Mouse (Mus musculus): ENCODE results near the gene Agpat1. TPM values are rescaled to one million over a fixed set of nuclear protein-coding genes. Genes with fewer than 3 reads are reported as not detected.

The Agpat1 gene
- total and polyA plus RNA-seq, 3 experiments, result 11.2 to 47.4 (median 44.4) TPM

- Histone ChIP-seq H3K4me1 (ENCODE audit: control insufficient read depth in 1 of 2, insufficient read depth in 2 of 2) (peaks cover 0 to 2% of the 10 kb centered on the region in 2 experiments; a peak in 1 of 4 replicates), H3K27ac (ENCODE audit: insufficient read depth, low read depth) (no peak overlapping the region), H3K4me2 (ENCODE audit: insufficient read depth, low read depth, poor library complexity, severe bottlenecking) (no peak overlapping the region), H3K27me3 (replicated peaks) (peaks cover 58% of the 10 kb centered on the region), H3K9me3 (replicated peaks; ENCODE audit: low read length) (peaks cover 14% of the 10 kb centered on the region), H3K4me3 (replicated peaks in 1 of 3; ENCODE audit: low read depth in 2 of 3, low read length in 2 of 3, poor library complexity in 1 of 3) (no peak overlapping the region), H3K9ac (ENCODE audit: insufficient read depth, low read depth) (no peak overlapping the region), H3K79me2 (replicated peaks; ENCODE audit: control insufficient read depth, extremely low read depth, insufficient read depth, poor library complexity, severe bottlenecking) (no peaks in the 10 kb centered on the region), H3K36me3 (replicated peaks in 1 of 2; ENCODE audit: control insufficient read depth in 1 of 2, insufficient read depth in 1 of 2, low read length in 1 of 2) (no peaks in the 10 kb centered on the region)
- DNase-seq (ENCODE audit: extremely low read depth), result no peak
- in situ Hi-C loops (cut with MboI; ENCODE audit: low pct_ligation_motif_present, low pct_unique_long_range_greater_than_20kb, low sequenced_read_pairs), result loop anchor here (5.0 kb wide), 1 partner anchor 49 kb away; the partner anchor contains the start of gene Egfl8
- dilution Hi-C loops (cut with MboI; ENCODE audit: extremely low pct_ligation_motif_present, extremely low pct_unique_long_range_greater_than_20kb, low sequenced_read_pairs), result no loop called here
- TF ChIP-seq NELFE (IDR thresholded peaks at IDR 0.05; ENCODE audit: low read depth, low read length) (no peak), SIN3A (IDR thresholded peaks at IDR 0.05; ENCODE audit: low read length) (no peak), SMC3 (IDR thresholded peaks at IDR 0.05; ENCODE audit: low read depth, low read length) (no peak), MAZ (IDR thresholded peaks at IDR 0.05; ENCODE audit: low read depth, low read length) (no peak), MXI1 (IDR thresholded peaks at IDR 0.05; ENCODE audit: low read depth, low read length) (no peak), UBTF (IDR thresholded peaks at IDR 0.05; ENCODE audit: low read depth, low read length) (no peak), JUND (conservative IDR thresholded peaks at IDR 0.05; ENCODE audit: low read depth, low read length) (no peak), GABPA (IDR thresholded peaks at IDR 0.05; ENCODE audit: insufficient replicate concordance, low read depth, low read length) (no peak), ZC3H11A (IDR thresholded peaks at IDR 0.05; ENCODE audit: low read depth, low read length) (no peak), RAD21 (IDR thresholded peaks at IDR 0.05; ENCODE audit: low read depth, low read length) (no peak), CTCF (conservative IDR thresholded peaks at IDR 0.05 in 1 of 2, IDR thresholded peaks at IDR 0.05 in 1 of 2; ENCODE audit: low read depth in 2 of 2, low read length in 2 of 2) (no peak), KAT2A (IDR thresholded peaks at IDR 0.05; ENCODE audit: insufficient replicate concordance, low read length) (no peak), HCFC1 (IDR thresholded peaks at IDR 0.05; ENCODE audit: low read depth, low read length) (no peak), MEF2A (IDR thresholded peaks at IDR 0.05; ENCODE audit: borderline replicate concordance, low read depth, low read length) (no peak)
These were observed 35.6 kb upstream of the Agpat1 start for GRCm38 (mm10) chr17:34568421-34568820.

GRCm38 (mm10) chr17:34569919-34570318 is 34.1 kb upstream of the Agpat1 start:
- in situ Hi-C loops (cut with MboI; ENCODE audit: low pct_ligation_motif_present, low pct_unique_long_range_greater_than_20kb, low sequenced_read_pairs) (loop anchor here (5.0 kb wide), 1 partner anchor 47 kb away; the partner anchor contains the start of gene Egfl8), dilution Hi-C loops (cut with MboI; ENCODE audit: extremely low pct_ligation_motif_present, extremely low pct_unique_long_range_greater_than_20kb, low sequenced_read_pairs) (no loop called here)
- Histone ChIP-seq H3K27ac (ENCODE audit: insufficient read depth, low read depth) (no peak overlapping the region), H3K27me3 (replicated peaks) (peaks cover 47% of the 10 kb centered on the region), H3K36me3 (replicated peaks in 1 of 2; ENCODE audit: control insufficient read depth in 1 of 2, insufficient read depth in 1 of 2, low read length in 1 of 2) (no peaks in the 10 kb centered on the region), H3K9ac (ENCODE audit: insufficient read depth, low read depth) (no peak overlapping the region), H3K4me2 (ENCODE audit: insufficient read depth, low read depth, poor library complexity, severe bottlenecking) (no peak overlapping the region), H3K4me1 (ENCODE audit: control insufficient read depth in 1 of 2, insufficient read depth in 2 of 2) (peaks cover 0 to 2% of the 10 kb centered on the region in 2 experiments; a peak in 1 of 4 replicates), H3K9me3 (replicated peaks; ENCODE audit: low read length) (peaks cover 14% of the 10 kb centered on the region), H3K4me3 (replicated peaks in 1 of 3; ENCODE audit: low read depth in 2 of 3, low read length in 2 of 3, poor library complexity in 1 of 3) (no peak overlapping the region), H3K79me2 (replicated peaks; ENCODE audit: control insufficient read depth, extremely low read depth, insufficient read depth, poor library complexity, severe bottlenecking) (no peaks in the 10 kb centered on the region)
- no peak for DNase-seq (ENCODE audit: extremely low read depth)
- no peak for TF ChIP-seq SMC3 (IDR thresholded peaks at IDR 0.05; ENCODE audit: low read depth, low read length)
- no peak for TF ChIP-seq CHD1 (IDR thresholded peaks at IDR 0.05; ENCODE audit: low read depth, low read length)
- no peak for TF ChIP-seq BHLHE40 (IDR thresholded peaks at IDR 0.05; ENCODE audit: low read depth, low read length)
- no peak for TF ChIP-seq MAX (IDR thresholded peaks at IDR 0.05; ENCODE audit: low read length)
- TF ChIP-seq EP300 (IDR thresholded peaks at IDR 0.05; ENCODE audit: low read length), result no peak
- no peak for TF ChIP-seq SIN3A (IDR thresholded peaks at IDR 0.05; ENCODE audit: low read length)
- no peak for TF ChIP-seq POLR2A (IDR thresholded peaks at IDR 0.05; ENCODE audit: low read depth, low read length)
- no peak for TF ChIP-seq RAD21 (IDR thresholded peaks at IDR 0.05; ENCODE audit: low read depth, low read length)
- TF ChIP-seq MAFK (IDR thresholded peaks at IDR 0.05; ENCODE audit: insufficient replicate concordance, low read length), result no peak
- TF ChIP-seq USF1 (IDR thresholded peaks at IDR 0.05; ENCODE audit: low read depth, low read length), result no peak
- TF ChIP-seq RCOR1 (conservative IDR thresholded peaks at IDR 0.05; ENCODE audit: low read depth, low read length), result no peak
